Mouse (Mus musculus): ENCODE data around the gene Plin1.

Gene Plin1

DNA sequence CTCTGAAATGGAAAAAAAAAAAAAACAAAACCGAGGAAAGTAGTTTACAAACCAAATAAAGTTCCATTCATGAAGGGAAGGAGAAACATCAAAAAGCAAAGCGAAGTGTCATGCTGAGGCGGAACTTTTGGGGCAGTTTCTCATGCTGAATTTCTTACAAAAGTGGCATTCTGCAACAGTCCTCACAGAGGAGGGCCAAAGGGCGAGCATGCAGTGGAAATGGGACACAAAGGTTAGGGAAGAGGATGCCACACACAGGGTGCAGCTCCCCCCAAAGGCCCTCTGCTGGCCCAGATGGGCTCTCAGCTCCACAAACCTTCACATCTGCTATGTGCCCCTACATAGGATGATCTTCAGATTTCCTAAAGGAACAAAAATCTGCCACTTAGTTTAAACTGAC is 7.6 kb upstream of the Plin1 start:
- intact Hi-C loops (cut with DNase I), result loop anchor here (5.0 kb wide), 1 partner anchor 47 kb away; no protein-coding TSS in a partner anchor

DNA sequence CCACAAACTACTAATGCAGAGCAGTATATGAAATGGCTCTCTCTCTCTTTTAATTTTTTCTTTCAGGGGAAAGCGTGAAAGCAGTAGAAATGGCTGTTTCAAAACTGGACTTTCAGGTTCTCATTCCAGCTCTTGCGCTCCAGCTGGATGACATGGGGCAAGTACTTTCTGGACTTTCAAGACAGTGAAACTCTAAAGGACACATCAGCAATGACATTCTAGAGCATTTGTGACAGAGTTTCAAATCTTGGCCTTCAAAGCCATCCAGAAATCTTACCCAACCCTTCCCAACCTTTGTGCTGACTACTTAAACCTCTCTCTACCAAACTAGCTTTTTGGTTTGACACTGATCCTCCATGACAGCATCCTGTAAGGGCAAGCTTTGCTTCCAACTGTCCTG is 6.2 kb upstream of the Plin1 start:
- intact Hi-C loops (cut with DNase I), result no loop called here

DNA sequence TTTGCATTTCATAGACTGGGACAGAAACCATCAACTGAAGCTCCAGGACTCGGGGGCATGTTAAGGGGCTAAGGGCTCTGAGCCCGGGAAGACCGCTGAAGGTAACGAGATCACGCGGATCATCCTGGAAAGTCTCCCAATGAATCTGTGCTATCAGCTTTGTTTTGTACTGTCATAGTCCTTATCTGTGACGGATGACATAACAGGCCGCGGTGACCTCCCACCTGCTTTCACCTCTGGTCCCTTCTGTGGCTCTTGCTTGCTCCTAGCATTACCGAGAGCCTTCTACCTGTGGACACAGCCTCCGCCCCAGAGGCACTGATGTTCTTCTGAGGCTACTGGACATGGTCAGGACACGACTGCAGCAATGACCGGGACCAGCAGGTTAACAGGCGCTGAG is 3.8 kb upstream of the Plin1 start:
- intact Hi-C loops (cut with DNase I), result no loop called here

DNA sequence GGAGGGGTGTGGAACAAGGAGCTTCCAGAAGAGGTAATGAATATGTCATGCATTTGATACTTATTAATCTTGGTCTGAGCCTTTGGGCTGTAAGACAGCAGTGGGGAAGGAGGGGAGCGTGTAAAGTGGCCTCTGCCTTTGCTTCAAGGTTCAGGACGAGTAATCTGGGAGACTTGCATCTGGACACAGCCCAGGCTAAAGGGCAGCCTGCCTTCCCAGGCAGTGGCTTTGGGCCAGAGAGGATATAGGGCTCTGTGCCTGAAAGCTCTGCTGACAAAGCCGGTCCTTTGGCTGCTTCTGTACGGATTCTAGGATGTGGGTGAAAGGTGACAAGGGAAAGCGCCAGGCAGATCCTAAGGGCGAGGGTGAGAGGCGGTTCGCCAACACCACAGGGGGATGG is 1.9 kb upstream of the Plin1 start:
- intact Hi-C loops (cut with DNase I), result no loop called here

DNA sequence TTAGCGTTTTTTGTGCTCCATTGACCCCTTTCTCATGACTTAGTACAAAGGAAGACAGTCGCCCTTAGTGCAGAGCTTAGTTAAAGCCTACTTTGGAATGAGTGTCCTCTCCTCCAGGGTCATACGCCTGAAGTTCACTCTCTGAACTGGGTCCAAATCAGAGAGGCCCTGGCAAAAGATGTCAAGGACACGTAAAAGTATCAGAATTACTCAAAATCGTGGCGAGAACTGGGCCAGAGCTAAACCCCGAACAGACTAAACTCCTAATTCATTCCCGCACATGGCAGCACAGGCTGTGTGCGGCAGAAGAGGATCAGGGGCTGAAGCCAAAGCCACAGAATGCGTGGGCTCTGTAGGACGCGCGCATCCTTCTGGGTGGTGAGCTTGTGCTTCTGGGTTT is 1.3 kb downstream of the Plin1 start:
- intact Hi-C loops (cut with DNase I), result no loop called here

DNA sequence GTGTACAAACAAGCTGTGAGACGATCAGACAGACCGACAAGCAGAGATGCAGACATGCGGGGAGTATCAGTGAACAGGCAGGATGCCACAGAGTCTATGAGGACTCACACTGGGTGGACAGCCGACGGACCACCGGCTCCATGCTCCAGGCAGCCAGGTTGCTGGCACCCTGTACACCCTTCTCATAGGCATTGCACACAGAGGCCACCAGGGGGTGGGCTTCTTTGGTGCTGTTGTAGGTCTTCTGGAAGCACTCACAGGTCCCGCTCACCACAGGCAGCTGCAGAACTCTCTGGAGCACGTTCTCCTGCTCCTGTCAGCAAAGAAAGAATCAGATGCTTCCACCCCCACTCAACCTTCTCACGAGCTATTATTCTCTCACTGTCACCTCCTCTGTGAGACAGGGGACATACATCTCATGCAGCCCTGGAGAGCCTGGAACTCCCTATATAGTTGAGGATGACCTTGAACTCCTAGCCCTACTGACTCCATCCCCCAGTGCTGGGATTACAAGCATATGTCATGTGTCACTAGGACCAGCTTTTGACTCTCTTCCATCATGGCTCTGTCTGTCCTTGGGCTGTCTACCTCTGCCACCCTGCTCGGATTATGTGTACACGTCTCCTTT is 2.8 kb downstream of the Plin1 start:
- intact Hi-C loops (cut with DNase I), result loop anchor here (5.0 kb wide), 1 partner anchor 57 kb away; no protein-coding TSS in a partner anchor

DNA sequence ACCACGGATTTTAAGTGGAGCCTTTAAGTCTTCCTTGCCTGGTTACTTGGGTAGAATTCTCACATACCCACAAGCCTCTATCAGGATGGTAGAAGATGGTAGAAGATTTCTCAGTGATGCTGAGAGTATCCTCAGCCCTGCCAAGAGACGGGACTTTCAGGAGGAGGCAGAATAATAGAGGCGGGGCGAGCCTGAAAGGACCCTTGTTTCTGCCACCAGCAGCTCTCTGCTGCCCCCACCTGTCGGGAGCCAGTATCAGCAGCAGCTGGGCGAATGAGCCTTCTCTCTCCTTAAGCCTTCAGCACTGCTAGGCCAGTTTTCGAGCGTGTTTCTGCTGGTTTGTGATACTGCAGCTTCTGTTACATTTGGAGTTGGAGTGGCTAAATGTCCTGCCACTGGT is 3.5 kb downstream of the Plin1 start:
- intact Hi-C loops (cut with DNase I), result loop anchor here (5.0 kb wide), 1 partner anchor 58 kb away; no protein-coding TSS in a partner anchor

DNA sequence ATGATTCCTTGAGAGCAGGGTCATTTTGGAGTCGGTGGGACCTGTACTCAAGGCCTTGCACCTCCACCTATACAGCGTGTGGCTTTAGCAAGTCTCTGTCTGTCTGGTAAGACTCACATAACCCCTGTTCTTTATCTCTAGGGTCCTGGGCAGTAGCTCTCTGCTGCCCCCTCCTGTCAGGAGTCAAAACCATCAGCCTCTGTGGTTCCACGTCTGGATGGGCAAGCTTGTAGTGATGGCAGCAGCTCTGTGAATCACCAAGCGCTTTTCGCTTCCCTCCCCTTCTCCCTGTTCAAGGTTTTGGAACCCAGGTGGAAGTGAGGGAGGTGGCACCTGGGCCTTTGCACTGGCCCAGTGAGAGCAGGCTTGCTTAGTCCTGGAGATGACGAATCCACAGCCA is 4.5 kb downstream of the Plin1 start:
- intact Hi-C loops (cut with DNase I), result loop anchor here (5.0 kb wide), 1 partner anchor 59 kb away; no protein-coding TSS in a partner anchor

DNA sequence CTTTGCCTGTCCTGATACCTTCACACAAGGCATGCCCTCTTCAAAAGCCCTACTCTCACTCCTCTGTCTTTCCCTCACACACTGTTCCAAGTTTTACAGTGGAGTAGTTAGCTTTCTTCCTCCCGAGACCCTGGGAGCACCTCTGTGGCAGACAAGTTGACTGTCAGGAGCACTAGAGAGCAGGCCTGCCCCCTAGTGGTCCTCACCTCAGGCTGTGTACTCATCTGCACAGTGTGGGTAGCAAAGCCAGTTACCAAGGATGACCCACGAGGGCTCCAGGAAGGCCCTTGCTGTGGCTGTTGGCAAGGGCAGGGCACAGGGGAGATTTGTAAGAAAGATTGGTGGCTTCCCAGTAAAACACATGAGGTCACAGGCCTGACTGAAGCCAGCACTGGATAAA is 5.6 kb downstream of the Plin1 start:
- intact Hi-C loops (cut with DNase I), result loop anchor here (2.0 to 5.0 kb wide), 2 partner anchors 60 to 116 kb away; no protein-coding TSS in a partner anchor

DNA sequence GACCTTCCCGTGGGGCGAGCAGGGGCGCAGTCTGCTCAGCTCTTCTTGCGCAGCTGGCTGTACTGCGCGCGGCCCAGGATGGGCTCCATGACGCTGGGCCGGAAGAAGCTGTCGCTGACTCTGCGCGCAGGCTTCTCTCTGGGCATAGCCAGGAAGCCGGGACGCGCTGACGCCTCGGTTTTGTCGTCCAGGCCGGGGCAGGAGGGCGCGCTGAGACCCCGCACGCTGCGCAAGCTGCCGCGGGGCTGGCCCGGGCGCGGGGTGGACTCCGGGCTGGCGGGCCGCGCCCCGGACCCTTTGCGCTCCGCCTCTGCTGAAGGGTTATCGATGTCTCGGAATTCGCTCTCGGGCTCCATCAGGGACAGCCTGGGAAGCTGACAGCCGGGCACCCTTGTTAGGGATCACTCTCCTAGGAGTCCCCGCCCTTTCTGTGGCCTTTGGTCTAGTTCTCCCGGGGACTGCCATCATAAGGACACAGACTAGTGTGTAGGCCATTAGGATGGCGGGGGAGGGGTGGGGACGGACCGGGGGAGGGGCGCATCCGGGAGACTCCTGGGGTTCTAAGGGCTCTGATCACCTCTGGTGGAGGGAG is 11.2 kb downstream of the Plin1 start:
- intact Hi-C loops (cut with DNase I), result loop anchor here (5.0 kb wide), 1 partner anchor 59 kb away; the partner anchor contains the start of gene Ticrr

DNA sequence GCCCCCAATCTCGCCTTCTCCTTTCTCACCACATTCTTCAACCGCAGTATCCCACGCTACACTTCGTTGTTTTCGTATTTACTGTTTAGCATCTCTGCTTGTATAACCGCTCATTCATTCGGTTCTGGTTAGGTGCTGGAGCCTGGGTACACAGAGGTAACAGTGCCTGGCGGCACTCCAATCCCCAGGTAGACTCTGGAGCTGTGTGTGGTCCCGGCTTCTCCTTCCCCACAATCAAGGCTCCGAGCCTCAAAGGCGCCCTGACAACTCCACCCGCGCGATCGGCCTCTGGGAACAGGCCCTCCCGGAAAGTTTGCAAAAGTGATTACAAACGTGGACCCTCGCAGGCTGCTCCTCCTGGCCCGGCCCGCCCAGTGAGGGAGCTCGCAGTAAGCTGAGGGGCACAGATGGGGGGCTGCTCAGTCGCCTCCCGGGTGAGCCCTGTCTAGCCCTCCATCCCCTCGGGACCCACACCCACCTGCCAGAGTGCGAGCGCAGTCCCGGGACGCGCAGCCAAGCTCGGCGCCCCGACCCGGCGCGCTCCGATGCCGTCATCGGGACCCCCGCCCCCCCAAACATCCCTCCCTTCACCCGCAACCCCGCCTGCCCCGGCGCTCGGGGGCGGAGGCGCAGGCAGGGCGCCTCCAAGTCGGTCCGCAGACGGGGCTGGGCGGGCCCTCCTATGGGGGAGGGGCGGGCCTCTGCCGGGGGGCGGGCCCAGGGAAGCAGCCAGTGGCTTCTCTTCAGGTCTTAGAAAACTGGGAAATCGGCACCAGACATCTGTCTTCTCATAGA is 17.3 kb downstream of the Plin1 start, which contains the start of gene Kif7:
TSS of gene Kif7 (minus strand) at position 534 of the 795 bp plus-strand sequence.
- intact Hi-C loops (cut with DNase I), result no loop called here

DNA sequence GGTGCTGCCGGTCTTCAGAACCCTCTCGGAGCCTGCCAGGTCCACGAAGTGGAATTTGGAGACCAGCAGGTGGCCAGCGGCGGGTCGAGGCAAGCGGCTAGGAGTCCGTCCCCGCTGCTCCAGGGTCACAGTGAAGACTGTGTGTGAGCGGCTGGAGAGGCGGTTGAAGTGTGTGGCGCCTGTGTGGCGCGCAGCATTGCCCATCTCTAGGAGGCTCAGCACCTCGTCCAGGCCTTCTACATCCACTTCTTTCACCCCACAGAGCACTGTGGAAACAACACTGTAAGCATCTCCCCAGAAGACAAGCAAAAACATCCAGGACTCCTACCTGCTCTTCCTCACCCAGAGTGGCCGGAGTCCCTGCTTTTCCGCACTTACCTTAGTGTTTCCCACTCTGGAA is 21.9 kb downstream of the Plin1 start:
- intact Hi-C loops (cut with DNase I), result no loop called here

DNA sequence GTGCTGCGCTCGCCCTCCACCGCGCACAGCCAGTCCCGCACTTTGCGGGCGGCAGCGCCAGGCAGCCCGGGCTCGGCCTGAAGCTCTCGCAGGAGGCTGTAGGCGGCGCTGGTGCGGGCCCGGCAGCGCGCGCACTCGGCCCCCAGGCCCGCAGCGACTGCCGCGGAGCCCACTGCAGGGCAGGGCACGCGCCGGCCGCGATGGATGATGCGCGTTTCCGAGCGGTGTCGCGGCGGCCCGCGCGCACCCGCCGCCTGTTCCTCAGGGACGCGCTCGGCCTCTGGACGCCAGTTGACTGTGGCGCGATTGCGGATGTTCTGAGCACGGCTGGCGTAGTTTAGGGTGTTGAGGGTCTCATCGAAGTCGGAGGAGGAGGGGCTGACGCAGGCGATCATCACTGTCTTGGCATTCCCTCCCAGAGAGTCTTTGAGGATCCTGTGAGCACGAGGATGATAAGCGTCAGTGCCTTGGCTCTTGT is 22.5 kb downstream of the Plin1 start:
- intact Hi-C loops (cut with DNase I), result no loop called here

DNA sequence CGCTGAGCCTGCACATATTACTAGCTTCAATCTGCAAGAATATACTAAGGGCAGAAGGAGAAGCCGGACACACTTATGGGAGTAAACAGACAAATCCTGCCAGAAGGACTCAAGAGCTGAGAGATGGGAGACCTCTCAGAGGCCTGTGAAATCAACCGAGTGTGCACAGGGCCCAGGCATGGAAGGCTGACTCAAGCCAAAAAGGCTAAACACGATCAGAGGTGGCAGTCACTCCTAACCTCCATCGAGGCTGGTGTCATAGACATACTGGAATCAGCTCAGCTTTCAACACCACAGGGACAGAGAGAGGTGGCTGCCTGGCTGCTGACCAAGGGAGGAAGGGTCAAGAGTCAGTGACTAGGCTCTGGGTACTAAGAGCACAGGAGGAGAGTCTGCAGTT is 27.5 kb downstream of the Plin1 start:
- intact Hi-C loops (cut with DNase I), result no loop called here

DNA sequence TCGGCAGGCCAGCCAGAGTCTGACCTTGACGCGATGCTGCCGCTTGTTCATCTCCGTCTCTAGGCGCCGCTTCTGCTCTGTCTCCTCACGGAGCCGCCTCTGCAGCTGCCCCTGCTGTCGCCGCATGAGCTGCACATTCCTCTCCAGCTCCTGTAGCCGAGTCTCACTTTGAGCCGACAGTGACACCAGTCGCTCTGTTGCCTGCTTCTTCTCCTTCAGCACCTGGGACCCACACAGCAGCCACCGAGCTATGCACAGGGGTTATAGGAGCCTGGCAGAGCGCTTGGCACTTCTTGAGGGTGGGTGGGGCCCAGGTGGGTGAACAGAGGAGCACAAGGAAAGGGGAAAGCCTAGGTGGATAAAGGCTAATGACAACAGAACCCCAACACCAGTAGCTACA is 29.9 kb downstream of the Plin1 start:
- intact Hi-C loops (cut with DNase I), result no loop called here

DNA sequence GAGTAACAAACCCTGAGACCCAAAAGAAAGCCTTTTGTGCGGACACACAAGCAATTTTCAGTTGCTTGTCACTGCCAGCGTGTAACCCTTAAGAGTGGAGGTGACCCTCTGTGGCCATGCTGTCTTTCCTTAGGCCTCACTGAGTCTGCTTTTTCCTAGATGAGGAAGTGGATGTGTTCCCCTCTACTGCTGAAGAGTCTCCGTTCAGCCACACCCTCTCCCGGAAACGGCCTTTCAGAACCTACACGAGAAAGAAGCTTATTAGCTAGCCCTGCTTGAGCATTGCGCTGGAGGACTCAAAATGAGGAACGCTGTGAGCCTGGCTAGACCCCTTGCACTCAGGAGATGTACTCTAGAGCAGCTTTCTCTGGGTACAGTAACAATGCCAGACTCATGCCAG is 36.2 kb downstream of the Plin1 start:
- intact Hi-C loops (cut with DNase I), result no loop called here

DNA sequence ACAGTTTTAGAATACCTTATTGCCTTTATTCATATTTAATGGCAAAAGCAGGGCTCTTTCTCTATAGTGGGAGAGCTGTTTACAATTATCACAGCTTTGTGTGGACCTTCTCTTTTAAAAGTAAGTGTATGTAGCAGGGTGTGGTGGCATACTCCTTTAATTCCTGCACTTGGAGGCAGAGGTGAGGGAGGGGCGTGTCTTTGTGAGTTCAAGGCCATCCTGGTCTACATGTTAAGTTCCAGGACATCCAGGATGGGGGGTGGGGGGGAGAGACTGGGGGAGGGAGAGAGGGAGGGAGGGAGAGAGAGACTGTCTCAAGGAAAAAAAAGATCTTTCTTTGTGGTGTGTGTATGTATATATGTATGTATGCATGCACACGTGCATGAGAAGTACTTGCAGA is 52.5 kb downstream of the Plin1 start:
- intact Hi-C loops (cut with DNase I), result no loop called here

DNA sequence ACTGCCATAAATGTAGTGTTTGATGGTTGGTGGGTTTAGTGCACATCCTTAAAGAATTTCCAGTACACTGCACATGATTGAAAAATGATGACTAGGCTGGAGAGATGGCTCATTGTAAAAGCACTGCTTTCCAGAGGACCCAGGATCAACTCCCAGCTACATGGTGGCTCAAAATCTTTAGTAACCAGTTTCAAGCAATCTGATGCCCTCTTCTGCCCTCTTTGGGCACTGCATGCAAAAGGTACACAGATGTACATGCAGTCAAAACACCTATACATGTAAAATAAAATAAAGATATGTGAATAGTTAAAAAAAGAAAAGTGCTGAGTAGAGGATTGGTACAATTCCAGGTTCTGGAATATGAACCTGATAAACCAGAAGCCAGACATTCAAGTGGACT is 53.5 kb downstream of the Plin1 start:
- intact Hi-C loops (cut with DNase I), result no loop called here

DNA sequence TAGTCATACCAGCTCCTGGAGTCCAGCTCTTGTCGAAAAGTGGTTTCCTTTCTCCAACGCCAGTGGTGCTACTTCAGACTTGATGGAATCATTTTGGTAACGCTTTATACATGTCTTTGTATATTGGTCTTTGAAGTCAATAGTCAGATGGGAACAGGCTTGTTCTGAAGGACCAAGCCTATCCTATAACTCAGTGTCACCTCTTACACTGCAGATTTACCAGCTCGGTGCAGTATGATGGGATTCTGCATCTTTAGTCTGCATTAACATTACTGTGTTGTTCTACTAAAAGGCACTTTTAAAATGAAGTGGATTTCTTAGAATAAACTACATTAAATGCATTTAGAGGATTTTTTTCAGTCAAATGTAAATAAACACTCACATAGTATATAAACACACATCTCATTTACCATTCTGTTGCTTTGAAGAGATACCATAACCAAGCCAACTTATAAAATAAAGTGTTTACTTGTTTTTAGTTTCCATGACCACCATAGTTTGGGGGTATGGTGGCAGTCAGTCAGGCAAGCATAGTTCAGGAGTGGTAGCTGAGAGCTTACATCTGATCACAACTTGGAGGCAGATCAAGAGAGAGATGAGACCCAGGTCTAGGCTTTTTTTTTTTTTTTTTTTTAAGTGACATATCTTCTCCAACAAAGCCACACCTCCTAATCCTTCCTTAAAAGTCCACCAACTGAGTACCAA is 61.7 kb downstream of the Plin1 start:
- intact Hi-C loops (cut with DNase I), result no loop called here

Data from adrenal gland (tissue).